Mouse (Mus musculus): ENCODE measurements around the gene Fam81b. TPM values are rescaled to one million over a fixed set of nuclear protein-coding genes. Genes with fewer than 3 reads are reported as not detected.

Gene Fam81b
- polyA plus RNA-seq (2015; fragmentation: Illumina TruSeq; extraction: RNeasy Lipid Tissue Mini Kit (QIAGEN cat#74804); ENCODE audit: insufficient read depth, low replicate concordance): not detected

DNA sequence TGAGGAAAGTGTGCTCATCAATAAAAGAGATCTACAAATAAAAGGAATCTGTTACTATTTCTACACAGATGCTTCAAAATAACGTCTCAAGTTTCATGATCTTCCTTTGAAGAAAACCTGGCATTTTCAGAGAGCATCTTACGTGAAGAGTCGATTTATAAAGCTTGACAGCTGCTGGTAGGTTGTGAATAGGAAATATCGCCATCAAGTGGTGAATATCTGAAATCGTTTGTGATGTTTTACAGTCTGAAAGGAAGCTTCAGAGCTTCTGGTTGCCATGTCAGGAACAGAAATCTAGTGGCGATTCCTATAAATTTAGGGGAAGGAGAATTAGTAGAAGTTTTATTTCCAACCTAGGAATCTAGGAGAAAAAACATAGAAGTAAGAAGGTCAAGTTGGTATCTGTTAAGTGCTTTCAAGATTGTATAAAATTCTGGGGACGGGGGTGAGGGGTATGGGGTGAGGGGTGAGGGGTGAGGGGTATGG lies at the start of gene Fam81b:
Fam81b (minus strand) TSS at position 436 of the 486 bp plus-strand sequence.

Other genes with a start within 250 kb of the Fam81b start
- gene Gpr150, start 248.1 kb downstream of the Fam81b start, polyA plus RNA-seq (2015; fragmentation: Illumina TruSeq; extraction: RNeasy Lipid Tissue Mini Kit (QIAGEN cat#74804); ENCODE audit: insufficient read depth, low replicate concordance): not detected
- gene Arsk, start 206.4 kb downstream of the Fam81b start, polyA plus RNA-seq (2015; fragmentation: Illumina TruSeq; extraction: RNeasy Lipid Tissue Mini Kit (QIAGEN cat#74804); ENCODE audit: insufficient read depth, low replicate concordance): 16.7 TPM
- 17.8 TPM for gene Ttc37, start 206.3 kb downstream of the Fam81b start, polyA plus RNA-seq (2015; fragmentation: Illumina TruSeq; extraction: RNeasy Lipid Tissue Mini Kit (QIAGEN cat#74804); ENCODE audit: insufficient read depth, low replicate concordance)
- gene Mctp1, start 79.5 kb upstream of the Fam81b start, polyA plus RNA-seq (2015; fragmentation: Illumina TruSeq; extraction: RNeasy Lipid Tissue Mini Kit (QIAGEN cat#74804); ENCODE audit: insufficient read depth, low replicate concordance): 9.2 TPM